Mouse (Mus musculus) frontal cortex, postnatal 36 days (tissue): Measurements from ENCODE around the gene Nodal.
"Not testable (repeated sequence)": the region's sequence is repeated elsewhere in the genome, so short reads cannot be mapped to it uniquely, and the experiment has no call there.

ENCODE experiments used
- DNase-seq, 2 experiments: peaks; one replicate each; pipeline ENCODE4 v3.0.0; 2022; ENCODE audit warnings: low spot score in 2 of 2

The Nodal gene

DNA sequence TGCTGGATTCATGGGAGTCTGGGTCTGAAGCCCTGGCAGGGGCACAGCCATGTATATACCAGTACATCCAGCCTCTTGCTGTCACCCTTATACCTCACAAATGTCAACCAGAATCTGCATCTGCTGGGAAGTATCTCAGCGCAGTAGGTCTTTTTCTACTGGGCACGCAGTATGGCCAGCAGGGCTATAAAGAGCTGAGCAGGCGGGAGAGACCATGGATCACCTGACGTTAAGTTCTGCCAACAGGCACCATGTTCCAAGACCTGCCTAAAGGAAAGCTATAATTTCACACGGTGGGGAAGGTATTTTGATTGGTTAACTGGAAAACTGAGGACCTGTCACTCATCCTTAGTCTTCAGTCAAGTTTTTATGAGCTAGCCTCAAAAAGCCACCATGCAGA, 11.3 kb downstream of the Nodal start:
- DNase-seq, result no peak

DNA sequence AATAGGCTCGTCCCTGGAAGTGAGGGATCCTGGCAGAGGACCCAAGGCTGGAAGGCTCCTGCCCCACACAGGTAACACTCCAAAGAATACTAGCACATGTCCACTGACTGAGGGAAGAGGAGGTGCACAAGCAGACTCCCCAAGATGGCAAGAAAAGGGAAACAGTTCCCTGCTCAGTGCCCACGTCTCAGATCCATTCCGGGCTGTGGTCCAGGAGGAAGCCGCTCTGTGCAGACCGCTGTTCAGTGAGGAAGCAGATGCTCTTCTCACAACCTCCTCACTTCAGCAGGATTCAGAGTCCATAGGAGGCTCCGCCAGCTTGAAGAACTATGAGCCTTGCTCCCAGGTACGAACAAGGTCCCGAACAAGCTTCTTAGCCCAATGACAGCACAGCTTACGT, 13.6 kb downstream of the Nodal start:
- DNase-seq, result peak; percentile 75 to 82

DNA sequence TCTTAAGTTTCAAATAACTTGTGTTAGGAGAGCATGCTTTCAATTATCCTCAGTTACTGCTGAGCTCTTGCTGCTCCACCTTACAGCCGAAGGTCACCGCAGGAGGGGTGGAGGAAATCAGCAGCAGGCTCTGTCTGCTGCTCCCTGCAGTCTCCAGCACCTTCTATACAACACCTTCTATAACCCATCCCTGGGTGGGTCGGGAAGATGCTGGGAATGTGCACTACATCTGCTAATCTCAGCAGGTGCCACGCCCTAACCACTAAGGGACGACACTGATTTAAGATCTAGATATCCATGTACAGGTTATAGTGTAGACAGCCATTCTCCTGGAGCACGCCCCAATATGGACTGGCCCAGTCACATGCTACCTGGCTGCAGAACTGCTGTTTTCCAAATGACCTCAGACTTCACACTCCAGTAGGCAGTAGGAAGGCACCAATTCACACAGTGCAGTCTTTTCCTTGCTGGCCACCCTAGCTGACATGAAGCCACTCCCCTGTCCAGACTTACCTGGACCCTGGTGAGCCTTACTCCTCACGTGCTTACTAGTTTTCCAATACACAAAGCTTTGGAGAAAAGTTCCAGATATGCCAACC, 22.5 kb downstream of the Nodal start:
- no peak for DNase-seq

DNA sequence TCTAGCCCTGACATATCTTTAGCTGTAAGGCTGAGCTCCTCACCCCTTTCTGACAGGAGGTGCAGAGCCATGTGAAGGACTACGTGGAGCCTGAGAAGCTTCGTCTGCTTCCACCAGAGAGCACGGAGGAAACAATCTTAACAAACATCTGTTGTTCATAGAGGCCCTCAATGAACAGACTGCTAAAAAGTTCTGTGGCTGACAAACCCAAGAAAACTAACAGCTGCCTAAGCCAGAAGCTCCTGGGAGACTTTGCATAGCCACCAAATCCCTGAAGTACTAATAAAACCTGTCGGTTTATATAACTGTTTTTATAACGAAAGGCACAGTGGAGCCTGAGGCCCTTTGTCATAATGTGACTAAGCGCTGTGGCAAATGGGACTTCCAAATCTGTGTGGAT, 25.7 kb downstream of the Nodal start:
- DNase-seq, result no peak

DNA sequence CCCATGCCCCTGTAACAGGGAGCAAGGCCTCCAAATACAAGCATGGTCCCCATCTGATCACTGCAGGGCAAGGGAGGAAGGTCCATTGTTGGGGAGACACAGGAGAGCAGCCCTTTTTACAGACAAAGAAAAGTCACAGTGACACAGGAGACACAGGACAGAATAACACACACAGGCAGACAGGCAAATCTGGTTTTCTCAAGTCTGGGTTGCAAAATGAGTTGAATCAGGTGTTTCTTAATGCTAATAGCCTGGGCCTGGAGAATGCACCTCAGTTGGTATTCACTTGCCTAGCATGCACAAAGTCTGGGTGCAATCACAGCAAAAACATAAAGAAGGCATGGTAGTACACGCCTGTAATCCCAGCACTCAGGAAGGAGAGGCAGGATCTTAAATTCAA, 26.1 kb downstream of the Nodal start:
- no peak for DNase-seq

DNA sequence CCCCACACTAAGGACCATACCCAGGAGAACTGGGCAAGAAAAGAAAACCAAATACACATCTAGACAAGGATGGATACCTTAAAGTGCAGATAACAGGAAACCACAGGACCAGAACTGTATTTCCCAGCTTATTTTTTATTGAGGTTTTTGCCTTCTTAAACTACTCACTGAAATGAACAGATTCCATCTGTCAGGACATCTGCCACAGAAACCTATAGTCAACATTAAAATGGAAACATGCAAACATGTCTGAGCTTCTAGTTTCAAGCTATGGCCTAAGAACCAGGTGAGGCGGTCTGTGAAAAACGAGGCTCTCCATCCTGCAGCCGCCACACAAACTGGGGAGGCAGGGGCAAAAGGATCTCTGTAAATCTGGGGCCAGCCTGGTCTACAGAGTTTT, 27.2 kb downstream of the Nodal start:
- DNase-seq, result no peak

DNA sequence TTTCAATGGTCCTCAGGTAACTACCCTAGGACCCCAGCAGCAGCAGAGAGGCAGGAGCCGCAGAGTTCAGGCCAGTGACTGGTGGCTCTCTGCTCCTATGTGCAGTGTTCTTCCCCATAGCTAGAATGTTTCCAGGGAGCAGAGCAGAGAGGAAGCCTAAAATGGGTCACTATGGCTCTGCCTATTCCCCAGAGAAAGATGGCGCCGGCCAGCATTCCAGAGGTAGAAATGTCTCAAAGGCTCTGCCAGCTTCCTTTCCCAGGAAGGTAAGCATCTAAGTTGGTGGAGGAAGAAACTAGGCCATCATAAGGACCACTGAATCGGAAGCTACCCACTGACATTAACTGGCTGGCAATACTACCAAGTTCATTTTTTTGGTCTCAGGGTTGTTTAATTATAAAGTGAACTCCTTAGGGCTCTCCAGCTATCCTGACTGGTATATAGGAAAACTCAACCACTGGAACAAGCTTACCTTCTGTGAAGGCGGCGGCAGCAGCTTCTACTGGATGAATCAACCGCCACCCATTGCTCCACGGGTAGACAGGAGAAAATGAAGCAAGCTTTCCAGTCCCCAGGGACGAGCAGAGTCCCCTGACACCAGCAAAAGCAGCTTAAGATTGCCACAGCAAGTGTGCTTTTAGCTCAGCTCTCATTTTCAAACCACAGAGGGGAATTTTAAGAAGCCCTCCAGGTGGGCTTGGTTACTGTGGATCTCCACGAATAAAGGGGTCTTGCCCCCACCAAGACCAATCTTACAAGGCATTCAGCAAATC, 30.0 kb downstream of the Nodal start:
- DNase-seq, result no peak

DNA sequence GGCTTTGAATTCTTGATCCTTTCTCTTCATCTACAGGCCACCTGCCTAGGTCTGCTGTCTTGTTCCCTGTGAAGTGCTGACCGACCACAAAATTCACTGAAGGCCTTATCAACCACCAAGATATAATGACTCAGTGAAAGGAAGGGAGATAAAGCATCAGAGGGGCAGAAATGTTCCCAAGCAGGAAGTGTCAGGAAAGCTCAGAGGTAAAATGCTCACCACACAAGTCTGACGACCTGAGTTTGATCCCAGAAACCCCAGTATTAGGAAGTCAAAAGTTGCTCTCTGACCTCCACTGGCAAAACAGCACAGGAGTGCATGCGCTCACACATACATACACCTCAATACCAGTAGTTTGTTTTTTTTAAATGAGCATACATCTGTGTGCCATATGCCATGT, 31.1 kb downstream of the Nodal start:
- DNase-seq, result no peak

DNA sequence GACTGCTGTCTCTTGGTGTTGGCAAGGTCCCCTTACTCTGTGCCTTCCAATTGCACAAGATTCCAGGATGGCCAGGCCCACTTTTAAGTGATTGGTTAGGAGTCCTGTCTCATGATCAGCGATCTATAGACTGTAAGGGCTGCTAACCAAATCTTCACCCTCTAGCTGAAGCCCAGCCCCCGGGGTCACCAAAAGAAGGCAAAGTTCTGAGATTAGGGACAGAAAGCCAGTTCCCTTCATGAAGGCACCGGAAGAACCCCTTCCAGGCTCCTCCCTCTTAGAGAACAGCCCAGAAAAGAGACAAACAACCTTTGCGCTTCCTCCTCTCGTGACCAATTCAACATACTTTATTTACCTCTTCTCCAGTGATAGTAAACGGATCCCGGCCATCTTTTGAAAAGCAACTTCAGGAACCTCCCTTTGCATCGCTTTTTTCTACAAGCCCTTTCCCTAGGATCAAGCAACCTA, 33.7 kb downstream of the Nodal start:
- no peak for DNase-seq

DNA sequence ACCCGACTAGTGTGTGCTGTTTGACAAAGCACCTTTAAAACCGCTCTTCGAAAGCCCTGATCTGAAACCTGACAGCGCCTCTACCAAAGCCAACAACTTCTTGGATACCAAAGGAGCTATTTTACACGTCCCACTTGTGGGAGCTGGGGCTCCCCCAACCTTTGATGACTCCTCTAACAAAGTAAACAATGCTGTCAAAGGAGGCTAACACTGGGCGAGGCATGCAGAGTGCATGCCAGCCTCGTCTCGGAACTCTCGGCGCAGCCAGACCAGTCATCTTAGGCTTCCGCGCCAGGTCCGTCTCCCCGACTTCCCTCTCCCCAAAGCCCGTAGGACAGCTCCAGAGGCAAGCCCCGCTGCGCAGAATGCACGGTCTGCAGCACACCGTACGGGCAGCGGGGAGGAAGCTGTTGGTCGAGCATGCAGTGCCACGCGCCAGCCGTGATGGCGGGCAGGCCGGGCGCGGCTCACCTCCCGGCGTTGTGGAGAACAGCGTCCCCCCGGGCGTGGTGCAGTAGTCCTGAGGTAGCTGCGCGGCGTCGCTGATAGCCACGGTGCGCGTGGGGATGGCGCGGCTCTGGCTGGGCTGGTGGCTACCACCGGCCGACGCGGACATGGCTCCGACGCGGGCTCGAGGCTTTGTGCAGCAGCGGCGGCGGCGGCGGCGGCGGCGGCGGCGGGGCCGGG, 34.3 kb downstream of the Nodal start:
- DNase-seq, result peak; percentile 41 to 60

DNA sequence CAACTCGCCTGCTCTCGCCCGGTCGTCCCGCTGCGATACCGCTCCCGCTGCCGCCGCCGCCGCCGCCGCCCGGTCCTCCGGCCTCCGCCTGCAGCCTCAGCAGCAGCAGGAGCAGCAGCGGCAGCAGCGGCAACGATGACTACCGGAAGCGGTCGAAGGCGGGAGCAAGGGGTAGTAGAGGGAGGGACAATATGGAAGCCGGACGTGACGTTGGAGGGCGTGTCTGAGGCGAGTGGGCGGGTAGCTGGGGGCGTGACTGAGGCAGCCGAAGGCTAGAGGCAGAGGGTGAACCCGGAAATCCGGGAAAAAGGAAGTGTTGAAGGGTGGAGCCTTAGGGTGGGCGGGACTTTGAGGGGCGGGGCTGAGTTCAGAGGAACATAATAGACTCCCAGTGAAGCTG, 34.9 kb downstream of the Nodal start, which contains the start of gene Eif4ebp2:
Eif4ebp2 (minus strand) TSS at position 17 of the 400 bp plus-strand sequence.
- peak; percentile 98 to 99 for DNase-seq

DNA sequence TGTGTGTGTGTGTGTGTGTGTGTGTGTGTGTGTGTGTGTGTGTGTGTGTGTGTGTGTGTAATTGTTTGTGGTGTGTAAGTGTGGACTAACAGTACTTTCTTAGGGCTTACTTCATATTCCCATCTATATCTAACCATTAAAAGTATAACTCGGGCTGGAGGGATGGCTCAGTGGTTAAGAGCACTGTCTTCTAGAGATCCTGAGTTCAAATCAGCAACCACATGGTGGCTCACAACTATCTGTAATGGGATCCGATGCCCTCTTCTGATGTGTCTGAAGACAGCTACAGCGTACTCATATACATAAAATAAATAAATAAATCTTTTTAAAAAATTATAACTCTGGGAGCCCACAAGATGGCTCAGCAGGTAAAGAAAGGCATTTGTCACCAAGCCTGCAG, 35.4 kb downstream of the Nodal start:
- DNase-seq, result not testable (repeated sequence)

DNA sequence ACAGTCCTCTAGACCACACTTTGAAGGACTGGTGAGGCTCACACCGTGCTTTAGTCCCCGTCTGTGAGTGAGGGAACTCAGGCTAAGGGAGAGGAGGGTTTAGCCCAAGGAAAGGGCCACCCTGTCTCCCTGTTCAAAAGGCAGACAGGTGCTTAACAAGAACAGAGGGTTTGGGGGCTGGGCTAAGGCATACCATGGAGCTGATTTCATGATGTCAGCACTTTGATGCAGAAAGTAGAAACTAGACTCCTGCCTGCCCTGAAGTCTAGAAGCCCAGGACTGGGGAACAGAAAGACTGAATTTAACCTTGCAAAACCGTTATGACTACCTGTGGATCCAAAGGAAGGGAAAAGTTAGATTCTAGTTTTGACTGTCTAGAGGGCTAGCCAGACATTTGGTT, 39.4 kb downstream of the Nodal start:
- DNase-seq, result no peak

DNA sequence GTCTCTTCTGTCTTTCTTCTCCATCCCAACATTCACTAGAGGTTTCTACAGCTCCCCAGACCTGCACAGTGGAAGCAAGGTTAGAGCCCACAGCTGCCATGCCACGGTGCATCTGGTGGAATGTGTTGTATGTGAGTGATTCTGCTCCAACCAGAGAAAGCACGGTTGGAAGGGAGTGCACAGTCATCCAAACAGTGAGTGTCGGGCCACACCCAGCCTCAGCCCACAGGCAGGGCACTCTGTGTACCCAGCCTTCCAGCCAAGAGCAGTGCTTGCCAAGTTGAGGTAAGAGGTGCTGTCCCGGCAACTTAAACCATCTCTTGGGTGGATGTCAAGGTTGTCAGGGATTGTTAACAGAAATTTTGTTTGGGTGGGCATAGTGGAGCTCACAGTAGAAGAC, 47.2 kb downstream of the Nodal start:
- DNase-seq, result no peak

DNA sequence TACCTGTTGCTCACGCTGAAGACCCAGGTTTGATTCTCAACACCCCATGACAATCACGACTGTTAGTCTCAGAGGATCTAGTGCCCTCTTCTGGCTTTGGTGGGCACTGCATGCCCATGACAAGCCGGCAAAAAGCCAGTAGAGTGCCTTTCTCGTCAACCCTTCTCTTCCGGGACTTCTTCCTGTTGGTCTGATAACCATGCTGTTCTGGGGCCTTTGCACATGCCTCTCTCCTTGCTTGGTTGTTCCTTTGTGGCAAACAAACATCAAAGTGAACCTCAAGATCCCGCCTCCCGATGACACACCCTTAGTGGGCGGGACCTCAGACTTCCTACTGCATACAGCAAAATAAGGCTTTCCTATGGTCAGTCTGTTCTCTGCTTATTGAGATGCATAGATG, 48.5 kb downstream of the Nodal start:
- DNase-seq, result no peak

DNA sequence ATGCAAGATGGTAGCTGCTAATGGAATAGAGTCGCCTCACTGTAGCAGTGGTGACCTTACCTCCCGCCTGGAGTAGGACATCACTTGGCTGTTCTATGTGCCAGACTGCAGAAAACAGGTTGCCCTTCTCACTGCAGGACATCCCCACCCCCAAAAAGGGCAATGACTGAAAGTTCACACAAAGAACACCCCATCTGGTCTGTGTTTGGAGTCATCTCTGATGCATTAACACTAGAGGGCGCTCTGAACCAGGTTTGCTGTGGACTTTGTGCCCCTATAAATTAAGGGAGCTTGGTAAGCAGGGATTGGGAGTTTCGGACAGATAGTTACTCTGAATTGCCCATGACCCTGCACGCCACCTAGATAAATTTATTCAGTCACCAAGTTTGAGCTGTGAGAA, 49.1 kb downstream of the Nodal start:
- DNase-seq, result no peak

DNA sequence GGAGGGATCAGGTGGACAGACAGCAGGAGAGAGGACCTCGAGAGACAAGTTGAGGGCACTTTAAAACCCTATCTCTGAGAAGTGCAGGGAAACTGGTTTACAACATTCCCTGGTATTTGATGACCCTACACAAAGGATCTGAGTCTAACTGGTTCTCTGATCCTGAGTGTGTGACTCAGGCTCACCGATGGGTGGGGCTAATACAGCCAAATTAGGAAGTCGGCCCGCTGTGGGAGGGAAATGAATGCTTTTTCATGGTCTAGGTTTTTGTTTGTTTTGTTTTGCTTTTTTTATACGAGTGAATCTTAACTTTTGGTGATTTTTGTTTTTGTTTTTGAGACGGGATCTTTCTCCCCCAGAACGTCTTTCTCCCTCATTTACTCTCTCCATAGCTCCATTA, 51.1 kb downstream of the Nodal start:
- DNase-seq, result no peak

DNA sequence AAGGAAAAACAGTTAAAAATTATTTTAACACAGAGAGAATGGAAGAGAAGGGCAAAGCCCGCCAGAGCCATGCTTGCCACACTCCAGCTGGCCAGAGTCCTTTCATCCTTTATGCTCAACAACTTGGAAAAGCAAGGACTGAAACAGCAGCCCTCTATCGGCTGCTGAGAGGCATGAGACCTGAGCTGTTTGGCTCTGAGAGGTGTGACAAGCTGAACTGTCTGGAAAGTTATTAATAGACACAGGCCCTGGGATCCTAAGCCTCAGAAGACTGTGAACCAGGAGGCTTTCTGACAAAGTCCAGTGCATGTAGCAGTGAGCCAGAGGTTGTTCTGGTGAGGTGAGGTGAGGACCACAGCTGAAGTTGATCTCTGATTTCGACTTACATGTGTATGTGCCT, 55.9 kb downstream of the Nodal start:
- no peak for DNase-seq

DNA sequence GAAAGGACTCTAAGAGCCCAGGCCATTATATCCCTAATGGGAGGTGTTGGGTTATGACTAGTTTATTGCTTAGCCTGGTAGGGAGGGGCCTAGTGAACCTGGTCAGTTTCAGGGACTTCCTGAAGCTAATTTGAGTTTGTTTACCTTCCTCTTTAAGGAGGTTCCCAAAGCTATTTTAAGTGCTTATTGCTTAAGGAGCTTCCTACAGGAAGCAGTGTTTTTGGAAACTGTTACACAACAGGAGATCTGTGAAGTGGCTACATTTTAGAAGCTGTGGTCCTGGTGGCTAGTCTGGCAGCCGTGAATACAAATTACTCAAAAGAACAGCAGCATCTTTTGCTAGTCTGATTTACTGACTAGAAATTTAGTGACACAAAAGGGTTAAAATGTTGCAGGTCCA, 56.6 kb downstream of the Nodal start:
- no peak for DNase-seq
